Mouse (Mus musculus) frontal cortex, postnatal 25 days (tissue): ENCODE measurements around the gene Kalrn.
A peak's percentile ranks its signal among the peaks of the same experiment; 100 is the strongest.

Source experiments
- DNase-seq, 2 experiments: peaks; one replicate each; pipeline ENCODE4 v3.0.0; 2022; ENCODE audit warnings: low spot score in 2 of 2

Gene Kalrn

GRCm38 (mm10) chr16:34352747-34353146 lies 220.6 kb downstream of the Kalrn start:
- no peak for DNase-seq

GRCm38 (mm10) chr16:34351575-34352150 lies 221.7 kb downstream of the Kalrn start:
- no peak for DNase-seq

DNA sequence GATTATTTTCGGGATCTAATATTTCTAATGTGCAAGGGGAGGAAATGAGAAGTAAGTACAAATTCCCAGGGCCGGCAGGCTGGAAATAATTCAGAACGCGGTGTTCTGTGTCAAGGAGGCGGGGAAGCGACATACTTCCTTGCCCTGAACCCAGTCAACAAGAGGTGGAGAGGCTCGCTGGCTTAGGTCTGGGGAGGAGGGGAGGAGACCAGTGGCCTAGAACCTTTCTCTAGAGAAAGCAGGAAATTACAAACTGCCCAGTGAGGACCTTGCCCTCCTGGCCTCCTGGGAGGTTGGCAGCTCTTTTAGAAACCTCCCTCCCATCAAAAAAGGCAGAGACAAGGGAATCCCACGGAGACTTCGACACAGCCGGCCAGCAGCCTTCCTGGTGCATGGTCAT lies 225.8 kb downstream of the Kalrn start:
- no peak for DNase-seq

- DNase-seq: no peak
Observed at GRCm38 (mm10) chr16:34344895-34345876, 228.1 kb downstream of the Kalrn start.

GRCm38 (mm10) chr16:34343968-34344367 lies 229.4 kb downstream of the Kalrn start:
- peak; percentile 35 to 42 for DNase-seq

- DNase-seq: no peak
Observed at GRCm38 (mm10) chr16:34343161-34343560, 230.2 kb downstream of the Kalrn start.

- peak in 1 of 2 experiments; percentile 42 for DNase-seq
Observed at GRCm38 (mm10) chr16:34342369-34343160, 230.8 kb downstream of the Kalrn start.

- no peak for DNase-seq
Observed at GRCm38 (mm10) chr16:34334919-34335318, 238.4 kb downstream of the Kalrn start.

DNA sequence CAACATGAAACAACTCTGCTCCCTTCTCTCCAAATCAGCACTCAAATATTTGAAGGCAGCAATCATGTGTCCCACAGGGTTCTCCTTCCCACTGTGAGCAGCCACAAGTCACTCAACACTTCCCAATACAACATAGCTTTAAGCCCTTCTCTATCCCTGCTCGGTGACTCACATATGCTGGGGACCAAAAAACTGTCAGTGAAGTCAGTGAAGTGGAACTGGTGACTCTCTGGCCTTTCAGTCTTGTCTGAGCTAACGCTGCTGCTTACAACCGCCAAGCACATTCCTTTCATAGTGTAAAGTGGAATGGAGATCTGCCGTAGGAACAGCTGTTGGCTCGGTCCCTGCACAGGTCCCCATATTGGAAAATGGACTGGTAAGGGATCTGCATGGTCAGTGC lies 241.7 kb downstream of the Kalrn start:
- DNase-seq: no peak

GRCm38 (mm10) chr16:34329876-34330275 lies 243.5 kb downstream of the Kalrn start:
- no peak for DNase-seq

DNA sequence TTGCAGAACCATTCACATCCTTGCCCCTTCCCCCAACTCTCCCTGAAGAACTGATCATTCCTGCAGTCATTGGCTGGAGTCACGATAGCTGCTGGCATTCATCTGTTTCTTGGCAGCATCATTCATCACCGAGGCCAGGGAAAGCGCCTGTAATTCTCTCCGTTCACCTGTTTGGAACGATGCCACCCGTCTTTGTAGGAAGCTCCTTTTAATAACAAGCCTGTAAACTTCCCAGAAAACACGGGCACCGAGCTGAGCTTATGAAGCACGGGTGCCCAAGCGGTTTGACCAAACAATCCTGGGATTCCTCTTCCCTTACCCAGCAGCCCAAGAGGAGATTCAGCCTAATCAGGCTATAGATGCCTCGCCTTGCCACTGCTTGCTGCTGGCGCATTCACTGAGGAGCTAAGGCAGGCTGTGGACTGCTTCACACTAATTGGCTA lies 243.9 kb downstream of the Kalrn start:
- no peak for DNase-seq

DNA sequence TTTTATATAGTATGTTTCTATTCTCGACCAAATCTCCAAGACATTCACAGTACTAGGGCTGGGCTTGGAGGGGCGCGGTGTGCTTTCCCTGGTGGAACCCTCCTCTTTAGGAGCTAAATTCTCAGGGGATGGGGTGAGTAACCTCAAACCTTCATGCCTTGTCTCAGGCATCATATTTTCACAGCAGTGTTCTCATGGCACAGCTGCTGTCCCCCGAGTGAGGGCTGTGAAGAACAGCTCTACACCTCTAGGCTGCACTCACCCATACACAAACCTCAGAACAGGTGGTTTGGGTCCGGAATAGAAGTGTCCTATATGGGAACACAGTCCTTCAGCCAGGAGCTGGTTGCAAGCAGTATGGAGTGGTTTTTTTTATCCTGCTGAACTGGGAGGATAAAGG lies 245.4 kb downstream of the Kalrn start:
- no peak for DNase-seq

DNA sequence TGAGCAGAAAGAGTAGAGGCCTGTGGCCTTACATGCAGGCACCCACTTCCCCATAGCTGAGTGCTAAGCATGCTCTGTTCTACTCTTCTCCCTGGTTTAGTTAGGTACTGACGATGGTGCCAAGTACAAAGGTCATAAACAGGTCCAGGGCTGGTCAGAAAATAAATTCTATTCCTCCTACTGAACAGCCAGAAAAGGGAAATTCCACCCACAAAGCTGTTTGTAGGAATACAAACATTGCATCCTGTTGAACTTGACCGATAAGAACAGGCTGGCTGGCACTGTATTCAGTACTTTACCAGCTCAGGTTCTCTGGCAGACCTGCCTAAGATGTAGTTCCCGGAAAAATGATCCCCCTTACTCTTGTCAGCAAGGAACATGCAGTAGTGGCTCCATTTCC lies 247.5 kb downstream of the Kalrn start:
- no peak for DNase-seq

DNA sequence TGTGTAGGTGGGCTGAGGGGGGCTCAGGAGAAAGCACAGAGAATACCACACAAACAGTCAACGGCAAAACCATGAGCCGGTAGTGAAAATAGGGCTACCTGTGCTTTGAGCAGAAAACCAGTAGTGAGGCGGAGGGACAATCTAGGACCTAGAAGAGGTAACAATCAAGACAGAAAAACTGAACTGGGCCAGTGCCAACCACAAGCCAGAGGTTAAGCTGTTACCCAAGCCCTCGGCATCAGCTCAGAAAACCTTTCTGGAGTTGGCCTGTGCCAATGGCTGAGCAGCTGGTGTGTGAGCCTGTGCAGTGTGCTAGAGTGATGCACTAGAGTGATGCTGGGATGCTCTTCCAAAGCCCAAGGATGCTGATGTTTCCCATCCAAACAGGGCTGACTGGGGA lies 248.2 kb downstream of the Kalrn start:
- no peak for DNase-seq

GRCm38 (mm10) chr16:34324735-34325134 lies 248.6 kb downstream of the Kalrn start:
- DNase-seq: no peak

GRCm38 (mm10) chr16:34323496-34323895 lies 249.8 kb downstream of the Kalrn start:
- no peak for DNase-seq

DNA sequence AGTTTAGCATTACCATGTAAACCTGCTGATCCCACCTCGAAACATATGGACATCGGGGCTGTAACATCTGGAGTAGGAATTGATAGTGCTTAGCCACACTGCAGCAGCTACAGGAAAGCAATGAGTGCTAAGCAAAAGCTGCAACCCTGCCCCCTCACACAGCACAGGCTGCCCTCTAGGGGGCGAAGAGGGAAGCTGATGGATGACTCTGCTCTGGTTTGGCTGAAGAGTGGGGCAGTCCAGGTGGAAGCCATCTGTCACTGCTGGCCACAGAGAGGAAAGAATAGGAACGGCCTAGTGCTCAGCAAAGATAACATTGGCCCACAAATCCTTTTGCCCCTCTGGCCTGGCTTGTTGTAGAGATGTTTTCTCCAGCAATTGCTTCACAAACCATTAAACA lies 250.8 kb downstream of the Kalrn start:
- no peak for DNase-seq

DNA sequence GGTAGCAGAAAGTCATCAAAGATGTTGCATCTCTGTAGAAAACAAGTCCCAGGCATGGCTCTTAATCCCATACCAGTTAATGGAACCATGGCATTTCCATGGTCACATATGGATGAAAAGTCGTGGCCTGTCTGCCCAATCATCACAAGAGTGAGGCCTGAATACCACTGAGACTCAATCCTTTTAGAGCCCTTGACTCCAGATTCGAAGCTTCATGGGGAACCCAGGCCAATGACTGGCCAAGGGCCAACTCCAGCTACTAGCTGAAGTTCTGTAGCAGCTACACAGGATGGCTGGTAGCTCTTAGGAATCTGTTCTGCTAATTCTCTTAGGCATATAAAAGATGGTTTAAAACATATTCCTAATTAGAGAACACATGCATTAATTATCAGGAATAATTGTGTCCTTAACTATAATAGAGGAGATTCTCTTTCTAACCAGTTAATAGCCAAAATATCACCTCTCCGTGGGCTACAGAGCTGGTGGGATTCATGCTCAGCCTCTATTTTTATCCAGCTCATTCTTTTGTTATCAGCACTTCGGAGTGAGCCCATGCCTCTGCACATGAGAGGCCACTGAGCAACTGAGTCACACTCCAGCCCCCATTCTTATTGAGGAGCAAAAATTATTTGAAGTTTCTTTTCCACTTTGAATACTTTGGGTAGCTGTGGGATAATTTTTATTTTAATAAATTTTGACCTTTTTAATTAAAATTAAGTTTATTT lies 252.1 kb downstream of the Kalrn start:
- no peak for DNase-seq

GRCm38 (mm10) chr16:34320023-34320800 lies 253.1 kb downstream of the Kalrn start:
- DNase-seq: no peak

DNA sequence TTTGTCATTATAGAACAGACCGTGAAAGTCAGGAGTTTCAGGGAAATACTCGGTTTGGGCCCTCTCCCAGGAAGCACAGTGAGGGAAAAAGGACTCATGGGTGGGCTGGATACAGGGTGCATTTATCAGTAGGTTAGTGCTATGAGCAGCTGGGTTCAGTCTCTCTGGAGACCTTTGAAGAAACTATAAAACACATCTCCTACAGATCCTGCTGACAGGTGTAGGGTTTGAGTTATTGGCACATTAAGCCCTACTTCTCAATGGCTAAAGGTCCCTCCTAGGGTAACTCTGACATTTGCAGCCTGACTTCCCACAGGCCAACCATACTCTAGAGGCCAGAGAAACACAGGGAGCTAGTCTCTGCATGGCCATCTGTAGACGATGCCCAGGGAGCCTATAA lies 256.2 kb downstream of the Kalrn start:
- DNase-seq: no peak

- no peak for DNase-seq
Observed at GRCm38 (mm10) chr16:34316253-34316652, 257.1 kb downstream of the Kalrn start.
